Mouse (Mus musculus) C2C12 (cell line): ENCODE data around the gene Noxred1.

Source experiments
- CEBPB ChIP-seq: IDR thresholded peaks from one replicate; pipeline ENCODE4 v1.6.1; 2011; ENCODE audit warnings: low read depth, mild to moderate bottlenecking, control low read depth, moderate library complexity
- CTCF ChIP-seq: IDR thresholded peaks from one replicate; pipeline ENCODE4 v1.5.1; 2011; ENCODE audit not compliant: control insufficient read depth, insufficient read depth, insufficient read length
- MAX ChIP-seq: IDR thresholded peaks from one replicate; pipeline ENCODE4 v1.6.1; 2011; ENCODE audit warnings: mild to moderate bottlenecking, control low read depth
- MYOD1 ChIP-seq: IDR thresholded peaks from one replicate; pipeline ENCODE4 v1.6.1; 2011; ENCODE audit warnings: low read depth; ENCODE audit not compliant: control insufficient read depth, insufficient read length
- MYOG ChIP-seq: IDR thresholded peaks from one replicate; pipeline ENCODE4 v1.6.1; 2011; ENCODE audit not compliant: control insufficient read depth, insufficient read length; ENCODE audit errors: extremely low read depth
- USF1 ChIP-seq: IDR thresholded peaks from one replicate; pipeline ENCODE4 v1.6.1; 2011; ENCODE audit warnings: low read depth, mild to moderate bottlenecking, control low read depth, moderate library complexity

DNA sequence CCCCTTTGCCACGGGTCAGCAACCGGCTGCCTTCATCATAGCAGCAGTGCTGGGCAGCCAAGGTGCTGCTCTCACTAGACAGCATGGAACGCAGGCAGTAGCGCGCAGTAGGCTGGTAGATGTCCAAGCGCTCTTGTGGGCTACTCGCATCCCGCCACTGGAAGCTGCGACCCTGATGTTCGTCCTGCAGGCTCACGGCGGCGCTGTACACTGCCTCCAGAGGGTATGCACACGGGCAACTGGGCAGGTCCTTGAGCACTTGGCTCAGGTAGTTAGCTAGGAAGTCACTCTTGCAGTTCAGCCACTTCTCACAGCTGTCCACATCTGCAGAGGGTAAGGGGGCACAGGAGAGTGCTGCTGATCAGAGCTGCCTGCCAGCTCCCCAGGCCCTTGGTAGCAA lies 41.3 kb upstream of the Noxred1 start:
- TF ChIP-seq CTCF: no peak
- TF ChIP-seq USF1: no peak
- TF ChIP-seq MAX: no peak
- no peak for TF ChIP-seq MYOG
- no peak for TF ChIP-seq MYOD1
- no peak for TF ChIP-seq CEBPB
